Mouse (Mus musculus): ENCODE data around the gene Tbc1d8.

Gene Tbc1d8

DNA sequence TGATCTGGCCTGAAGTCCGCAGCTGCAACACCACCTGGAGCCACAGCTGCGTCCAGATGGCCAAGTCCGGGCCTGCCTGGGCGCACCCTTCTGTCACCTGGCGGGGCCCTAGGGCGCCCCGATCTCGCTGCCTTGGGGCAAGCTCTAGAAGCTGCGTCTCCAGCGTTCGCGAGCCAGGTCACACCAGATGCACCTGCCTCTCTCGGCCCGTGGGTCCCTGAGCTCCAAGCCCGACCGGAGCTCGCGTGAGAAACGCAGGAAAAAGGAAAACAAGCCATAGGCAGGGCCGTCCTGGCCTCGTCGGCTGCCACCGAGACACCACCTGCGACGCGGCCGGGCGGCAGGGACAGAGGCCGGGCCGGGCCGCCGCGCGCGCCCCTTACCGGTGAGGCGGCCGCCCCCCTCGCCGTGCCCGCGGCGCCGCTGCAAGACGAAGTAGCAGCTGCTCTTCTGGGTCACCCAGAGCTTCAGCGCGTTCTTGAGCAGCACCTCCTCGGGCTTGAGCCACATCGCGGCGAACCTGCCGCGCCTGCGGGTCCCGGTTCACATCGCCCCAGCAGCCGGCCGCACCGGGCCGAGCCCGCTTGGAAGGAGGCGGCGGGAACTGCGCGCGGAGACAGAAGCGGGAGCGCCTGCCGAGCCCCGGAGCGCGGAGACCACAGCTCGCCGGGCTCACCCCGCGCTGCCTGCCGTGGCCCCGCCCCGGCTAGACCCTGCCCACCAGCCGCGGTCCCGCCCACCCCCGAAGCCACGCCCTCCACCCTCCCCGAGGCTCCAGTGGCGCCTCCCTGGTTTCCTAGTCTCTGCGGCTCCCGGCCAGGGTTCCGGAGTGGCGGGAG lies at the start of gene Tbc1d8:
Tbc1d8 (minus strand) TSS at position 699 of the 839 bp plus-strand sequence.
- DNase-seq (ENCODE audit: extremely low read depth, insufficient read length, low spot score), result peak; percentile 93

DNA sequence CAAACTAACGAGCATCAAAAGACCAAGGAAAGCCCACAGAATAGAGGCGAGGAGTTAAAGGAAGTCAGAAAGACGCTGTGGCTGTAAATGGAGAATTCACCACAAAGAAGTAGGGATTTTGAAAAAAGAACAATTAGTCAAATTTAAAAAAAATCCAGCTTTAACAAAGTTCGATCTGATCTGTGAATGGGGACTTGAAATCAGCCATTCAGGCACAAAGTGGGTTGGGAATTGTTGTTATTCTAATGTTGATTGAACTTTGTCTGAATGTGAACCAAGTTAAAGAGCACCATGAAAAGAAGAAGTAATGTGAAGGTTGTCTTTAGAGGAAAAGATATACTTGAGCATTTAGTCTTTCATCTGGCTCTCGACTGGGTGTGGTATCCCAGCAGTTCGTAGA lies 49.8 kb upstream of the Tbc1d8 start:
- no peak for DNase-seq (ENCODE audit: extremely low read depth, insufficient read length, low spot score)

- no peak for DNase-seq (ENCODE audit: extremely low read depth, insufficient read length, low spot score)
Observed at GRCm38 (mm10) chr1:39527432-39527831, 48.9 kb upstream of the Tbc1d8 start.

GRCm38 (mm10) chr1:39526371-39527167 lies 48.0 kb upstream of the Tbc1d8 start:
- DNase-seq (ENCODE audit: extremely low read depth, insufficient read length, low spot score), result no peak

DNA sequence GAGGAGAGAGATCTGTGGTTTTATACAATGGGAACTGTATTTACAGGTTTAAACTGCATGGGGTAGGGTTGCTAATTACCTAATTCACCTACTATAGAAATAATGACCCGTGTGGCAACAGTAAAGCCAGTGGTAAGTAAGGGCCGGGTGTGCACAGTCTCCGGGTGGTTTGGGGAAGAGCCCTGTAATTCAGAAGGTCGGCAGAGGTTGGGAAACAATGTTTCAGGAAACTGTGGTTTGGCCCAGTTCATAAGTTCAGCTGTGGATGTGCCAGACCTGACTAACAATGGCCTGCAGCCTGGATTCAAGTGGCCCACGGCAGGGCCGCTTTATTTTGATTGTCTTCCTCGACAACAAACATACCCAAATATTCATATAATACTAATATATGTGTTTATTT lies 47.2 kb upstream of the Tbc1d8 start:
- DNase-seq (ENCODE audit: extremely low read depth, insufficient read length, low spot score), result peak; percentile 22

GRCm38 (mm10) chr1:39522519-39522918 lies 44.0 kb upstream of the Tbc1d8 start:
- no peak for DNase-seq (ENCODE audit: extremely low read depth, insufficient read length, low spot score)

DNA sequence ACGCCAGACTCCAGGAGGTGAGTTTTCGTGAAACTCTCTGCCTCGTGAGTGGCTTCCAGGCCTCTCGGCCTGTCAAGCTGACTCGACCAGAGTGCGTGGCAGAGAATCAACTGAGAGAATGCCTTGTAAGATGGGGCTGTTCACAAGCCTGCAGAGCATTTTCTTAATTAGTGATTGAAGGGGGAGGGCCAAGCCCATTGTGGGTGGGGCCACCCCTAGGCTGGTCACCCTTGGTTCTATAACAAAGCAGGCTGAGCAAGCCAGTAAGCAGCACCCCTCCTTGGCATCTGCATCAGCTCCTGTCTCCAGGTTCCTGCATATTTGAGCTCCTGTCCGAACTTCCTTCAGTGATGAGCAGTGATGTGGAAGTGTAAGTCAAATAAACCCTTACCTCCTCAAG lies 42.8 kb upstream of the Tbc1d8 start:
- no peak for DNase-seq (ENCODE audit: extremely low read depth, insufficient read length, low spot score)

GRCm38 (mm10) chr1:39515303-39515991 lies 36.9 kb upstream of the Tbc1d8 start:
- DNase-seq (ENCODE audit: extremely low read depth, insufficient read length, low spot score), result no peak

GRCm38 (mm10) chr1:39512183-39512582 lies 33.6 kb upstream of the Tbc1d8 start:
- DNase-seq (ENCODE audit: extremely low read depth, insufficient read length, low spot score), result no peak

- no peak for DNase-seq (ENCODE audit: extremely low read depth, insufficient read length, low spot score)
Observed at GRCm38 (mm10) chr1:39511775-39512174, 33.2 kb upstream of the Tbc1d8 start.

- DNase-seq (ENCODE audit: extremely low read depth, insufficient read length, low spot score), result no peak
Observed at GRCm38 (mm10) chr1:39505600-39505999, 27.0 kb upstream of the Tbc1d8 start.

DNA sequence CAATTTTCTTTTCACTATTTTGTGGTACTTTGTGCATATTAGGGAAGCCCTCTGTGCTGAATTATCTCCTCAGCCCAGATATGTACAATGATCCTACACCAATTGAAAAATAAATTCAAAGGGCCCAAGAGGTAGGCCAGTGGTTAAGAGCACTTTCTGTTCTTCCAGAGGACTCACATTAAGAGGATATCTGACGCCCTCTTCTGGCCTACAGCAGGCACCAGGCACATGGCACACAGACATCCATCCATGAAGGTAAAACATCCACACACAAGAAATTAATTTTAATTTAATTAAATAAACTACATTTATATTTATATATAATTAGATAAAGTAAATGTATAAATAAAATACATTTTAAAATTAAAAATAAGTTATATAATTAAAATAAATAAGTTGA lies 25.7 kb upstream of the Tbc1d8 start:
- no peak for DNase-seq (ENCODE audit: extremely low read depth, insufficient read length, low spot score)

GRCm38 (mm10) chr1:39502817-39503633 lies 24.5 kb upstream of the Tbc1d8 start:
- DNase-seq (ENCODE audit: extremely low read depth, insufficient read length, low spot score), result no peak

DNA sequence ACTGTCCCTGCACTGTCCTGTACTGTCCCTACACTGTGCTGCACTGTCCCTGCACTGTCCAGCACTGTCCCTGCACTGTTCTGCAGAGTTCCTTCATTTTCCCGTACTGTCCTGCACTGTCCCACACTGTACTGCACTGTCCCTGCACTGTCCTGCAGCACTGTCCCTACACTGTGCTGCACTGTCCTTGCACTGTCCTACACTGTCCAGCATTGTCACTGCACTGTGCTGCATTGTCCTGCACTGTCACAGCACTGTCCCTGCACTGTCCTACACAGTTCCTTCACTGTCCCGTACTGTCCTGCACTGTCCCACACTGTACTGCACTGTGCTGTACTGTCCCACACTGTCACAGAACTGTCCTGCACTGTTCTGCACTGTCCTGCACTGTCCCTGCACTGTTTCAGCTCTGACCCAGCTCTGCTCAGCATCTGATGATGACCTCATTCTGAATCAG lies 21.0 kb upstream of the Tbc1d8 start:
- DNase-seq (ENCODE audit: extremely low read depth, insufficient read length, low spot score), result no peak

DNA sequence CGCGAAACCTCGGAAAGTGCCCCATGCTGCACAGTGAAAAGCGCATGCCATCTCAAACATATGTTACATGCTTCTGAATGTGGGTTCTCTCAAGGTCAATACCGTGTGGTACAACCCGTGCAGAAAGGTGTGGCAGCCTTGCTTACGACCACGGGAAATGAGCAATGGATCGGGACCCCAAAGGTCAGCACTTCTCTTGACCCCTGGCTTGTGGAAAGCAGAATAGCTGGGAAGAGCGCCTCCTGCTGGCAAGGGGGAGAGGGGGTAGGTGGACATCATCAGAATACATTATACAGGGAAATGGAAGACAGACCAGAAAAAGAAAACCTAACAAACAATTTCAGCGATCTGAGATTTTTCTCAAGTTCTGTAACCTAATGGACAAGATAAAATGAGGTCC lies 19.2 kb upstream of the Tbc1d8 start:
- no peak for DNase-seq (ENCODE audit: extremely low read depth, insufficient read length, low spot score)

GRCm38 (mm10) chr1:39496995-39497394 lies 18.4 kb upstream of the Tbc1d8 start:
- no peak for DNase-seq (ENCODE audit: extremely low read depth, insufficient read length, low spot score)

DNA sequence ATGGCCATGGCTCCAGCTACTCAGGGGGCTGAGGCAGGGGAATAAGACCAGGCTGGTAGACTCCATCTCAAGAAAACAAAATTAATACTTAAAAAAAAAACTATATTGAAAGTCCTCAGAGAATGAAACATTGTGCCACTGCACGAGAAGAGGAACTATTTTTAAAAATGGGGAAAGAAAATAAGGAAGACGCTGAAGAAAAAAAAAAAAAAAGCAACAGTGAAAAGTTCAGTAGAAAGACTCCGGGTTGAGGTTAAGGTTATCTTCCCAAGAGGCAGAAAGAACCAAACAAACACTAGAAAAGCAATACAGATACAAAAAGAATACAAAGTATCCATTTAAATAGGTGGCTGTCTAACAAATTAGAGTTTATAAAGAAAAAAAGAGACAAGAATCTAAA lies 15.1 kb upstream of the Tbc1d8 start:
- DNase-seq (ENCODE audit: extremely low read depth, insufficient read length, low spot score), result no peak

- DNase-seq (ENCODE audit: extremely low read depth, insufficient read length, low spot score), result no peak
Observed at GRCm38 (mm10) chr1:39493165-39493564, 14.6 kb upstream of the Tbc1d8 start.

- DNase-seq (ENCODE audit: extremely low read depth, insufficient read length, low spot score), result no peak
Observed at GRCm38 (mm10) chr1:39487370-39487769, 8.8 kb upstream of the Tbc1d8 start.

GRCm38 (mm10) chr1:39482115-39482815 lies 3.7 kb upstream of the Tbc1d8 start:
- DNase-seq (ENCODE audit: extremely low read depth, insufficient read length, low spot score), result no peak
